Mouse (Mus musculus) embryonic stem cell, embryonic (primary cell): ENCODE data around the gene Nudt8.

ENCODE experiments used
- CTCF ChIA-PET, 4 experiments: fragments of 300-600 bp in 2 of 4; fragments of 350-600 bp in 2 of 4; sonication (Branson Sonifier 250); formaldehyde crosslinking; loops; one replicate each; lab custom pipeline; 2022; ENCODE audit warnings: inconsistent platforms in 2 of 4; lab: Charles Lee
- POLR2A ChIA-PET, 4 experiments: fragments of 300-600 bp in 2 of 4; fragments of 350-600 bp in 2 of 4; sonication (Branson Sonifier 250); formaldehyde crosslinking; loops; one replicate each; lab custom pipeline; 2022; ENCODE audit warnings: antibody characterized with exemption in 4 of 4, inconsistent platforms in 1 of 4; lab: Charles Lee

Nudt8 gene

DNA sequence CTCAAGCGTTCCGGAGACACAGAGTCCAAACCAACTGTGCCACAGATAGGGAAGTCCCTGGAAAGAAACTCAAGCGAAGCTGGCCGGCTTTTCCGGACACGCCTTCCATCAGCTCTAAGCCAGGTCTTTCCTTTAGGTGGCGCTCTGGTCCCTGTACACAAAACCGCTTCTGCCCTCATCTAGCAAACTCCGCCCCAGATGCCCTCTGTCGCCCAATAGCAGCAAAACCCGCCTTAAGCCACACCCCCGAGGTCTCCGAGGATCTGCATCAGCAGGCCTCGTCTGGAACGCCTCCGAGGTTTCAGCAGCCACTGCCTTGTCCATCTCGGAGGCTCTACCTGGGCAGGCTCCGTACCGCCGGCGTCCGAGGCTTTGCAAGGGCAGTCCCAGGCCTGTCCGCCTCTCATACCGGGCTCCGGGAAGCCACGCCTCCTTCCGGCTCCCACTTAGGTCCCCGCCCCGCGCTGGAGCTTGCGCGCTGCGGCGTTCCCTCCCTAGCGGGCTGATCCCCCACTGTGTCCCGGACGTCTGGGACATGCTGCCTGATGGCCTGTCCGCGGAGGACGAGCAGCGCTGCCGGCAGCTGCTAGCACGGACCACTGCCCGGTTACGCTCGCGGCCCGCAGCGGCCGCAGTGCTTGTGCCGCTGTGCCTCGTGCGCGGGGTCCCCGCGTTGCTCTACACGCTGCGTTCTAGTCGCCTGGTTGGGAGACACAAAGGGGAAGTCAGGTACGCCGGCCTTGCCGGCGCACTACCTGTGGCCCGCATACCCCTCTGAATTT lies at the start of gene Nudt8, which contains the start of gene Gm49405:
TSS of gene Nudt8 (plus strand) at position 462 of the 782 bp plus-strand sequence.
TSS of gene Gm49405 (plus strand) at position 508 of the 782 bp plus-strand sequence.
- CTCF ChIA-PET, result interaction anchor here (0.5 to 4.3 kb wide), 79 partner anchors 9 to 992 kb away, joined by 3 to 71 read pairs (median 5); partner anchors contain the start of genes Acy3 (in 4 of the 4), Ndufv1 (in 4 of the 4), Gstp2 (in 2 of the 4) and Aip (in 1 of the 4)
- POLR2A ChIA-PET, result interaction anchor here (0.6 to 9.8 kb wide), 97 partner anchors 8 to 677 kb away, joined by 3 to 137 read pairs (median 4); partner anchors contain the start of genes Acy3 (in 3 of the 4), Gstp2 (in 3 of the 4), Ndufs8 (in 3 of the 4) and Ndufv1 (in 3 of the 4)

DNA sequence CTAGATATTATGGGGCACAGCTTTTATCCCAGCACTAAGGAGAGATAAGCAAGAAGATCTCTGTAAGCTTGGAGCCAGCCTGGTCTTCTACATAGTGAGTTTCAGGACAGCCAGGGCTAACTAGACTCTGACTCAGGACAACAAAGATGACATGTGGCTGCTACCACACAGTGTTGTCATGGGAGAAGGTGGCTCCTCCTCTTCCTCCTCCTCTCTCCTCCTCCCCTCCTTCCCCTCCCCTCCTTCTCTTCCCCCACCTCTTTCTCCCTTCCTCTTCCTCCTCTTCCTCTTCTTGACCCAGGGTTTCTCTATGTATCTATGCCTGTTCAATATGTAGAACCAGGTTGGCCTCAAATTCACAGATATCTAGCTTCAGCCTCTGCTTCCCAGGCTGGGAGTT lies 48.9 kb upstream of the Nudt8 start:
- POLR2A ChIA-PET, result interaction anchor here (0.6 to 1.4 kb wide), 10 partner anchors 19 to 1983 kb away, joined by 3 to 6 read pairs (median 3); partner anchors contain the start of gene Gstp2 (in 1 of the 4)

DNA sequence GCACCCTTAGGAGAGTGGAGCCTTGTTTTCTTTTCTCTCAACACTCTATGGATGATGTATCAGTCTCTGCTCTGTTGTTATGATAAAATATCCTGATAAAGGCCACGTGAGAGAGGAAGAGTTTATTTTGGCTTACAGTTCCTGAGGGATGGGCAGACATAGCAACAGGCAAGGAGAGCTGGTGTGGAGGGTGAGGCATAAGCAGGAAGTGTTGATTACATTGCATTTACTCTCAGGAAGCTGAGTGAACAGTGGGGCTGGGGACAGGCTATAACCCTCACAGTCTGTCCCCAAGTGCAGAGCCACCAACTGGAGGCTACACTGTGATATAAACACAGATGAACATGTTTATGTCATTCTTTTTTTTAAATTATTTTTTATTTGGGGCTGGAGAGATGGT lies 48.3 kb upstream of the Nudt8 start:
- POLR2A ChIA-PET, result interaction anchor here (0.6 to 1.4 kb wide), 10 partner anchors 19 to 1982 kb away, joined by 3 to 6 read pairs (median 3); partner anchors contain the start of gene Gstp2 (in 1 of the 4)
- CTCF ChIA-PET, result interaction anchor here in 3 of 4 experiments (0.5 to 2.8 kb wide), 6 partner anchors 8 to 277 kb away, joined by 3 to 15 read pairs (median 6); partner anchors contain the start of gene Ndufv1 (in 1 of the 3)

More for the DNA sequence above, 48.9 kb upstream of the Nudt8 start:
- CTCF ChIA-PET, result interaction anchor here (0.5 to 2.8 kb wide), 11 partner anchors 8 to 277 kb away, joined by 3 to 15 read pairs (median 6); partner anchors contain the start of gene Ndufv1 (in 1 of the 4)

DNA sequence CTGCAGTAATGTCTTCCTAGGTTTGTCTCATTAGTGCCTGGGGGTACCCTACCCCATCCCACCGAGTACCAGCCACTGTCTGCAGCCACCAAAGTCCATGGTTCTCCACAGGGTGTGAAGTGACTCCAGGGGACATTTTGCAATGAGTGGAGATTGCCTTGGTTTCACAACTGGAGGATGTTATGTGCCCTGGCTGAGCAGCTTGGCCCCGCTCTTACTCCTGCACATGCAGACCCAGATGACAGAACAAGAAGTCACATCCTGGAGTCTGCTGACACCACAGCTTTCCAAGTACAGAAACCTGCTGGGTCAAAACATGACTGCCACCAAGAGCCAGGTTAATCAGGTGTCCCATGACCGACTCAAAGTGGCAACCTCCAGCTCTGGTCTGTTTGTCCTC lies 45.3 kb upstream of the Nudt8 start:
- CTCF ChIA-PET, result interaction anchor here (0.6 to 1.8 kb wide), 10 partner anchors 8 to 384 kb away, joined by 3 to 12 read pairs (median 4); partner anchors contain the start of genes Gm49405 (in 1 of the 4), Nudt8 (in 1 of the 4) and Tbx10 (in 1 of the 4)
- POLR2A ChIA-PET, result interaction anchor here in 3 of 4 experiments (0.6 to 1.4 kb wide), 6 partner anchors 12 to 1655 kb away, joined by 3 to 4 read pairs (median 4); partner anchors contain the start of genes Ndufs8 (in 1 of the 3) and Ndufv1 (in 1 of the 3)

DNA sequence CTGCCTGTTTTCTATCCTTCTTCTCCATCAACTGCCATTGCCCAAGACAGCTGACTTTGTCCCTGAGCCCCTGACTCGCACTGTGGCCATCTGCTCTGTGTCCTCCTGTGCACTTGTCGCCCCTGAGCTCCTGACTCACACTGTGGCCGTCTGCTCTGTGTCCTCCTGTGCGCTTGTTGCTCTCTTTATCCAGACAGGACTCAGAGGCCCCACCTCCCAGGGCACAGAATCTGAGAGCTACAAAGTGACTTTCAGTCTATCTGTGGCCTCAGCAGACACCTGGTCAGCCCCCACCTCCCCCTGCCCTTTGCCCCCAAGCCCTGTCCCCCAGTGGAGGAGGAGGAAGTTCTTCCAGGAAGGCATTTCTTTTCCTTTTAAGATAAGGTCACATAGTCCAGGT lies 44.6 kb upstream of the Nudt8 start:
- POLR2A ChIA-PET, result interaction anchor here in 3 of 4 experiments (0.6 to 1.4 kb wide), 6 partner anchors 9 to 244 kb away, joined by 3 to 7 read pairs (median 4); partner anchors contain the start of genes Gm49405 (in 1 of the 3), Ndufs8 (in 1 of the 3) and Nudt8 (in 1 of the 3)
- CTCF ChIA-PET, result interaction anchor here (0.6 to 1.8 kb wide), 11 partner anchors 9 to 57 kb away, joined by 3 to 9 read pairs (median 4); partner anchors contain the start of genes Gm49405 (in 1 of the 4) and Nudt8 (in 1 of the 4)

DNA sequence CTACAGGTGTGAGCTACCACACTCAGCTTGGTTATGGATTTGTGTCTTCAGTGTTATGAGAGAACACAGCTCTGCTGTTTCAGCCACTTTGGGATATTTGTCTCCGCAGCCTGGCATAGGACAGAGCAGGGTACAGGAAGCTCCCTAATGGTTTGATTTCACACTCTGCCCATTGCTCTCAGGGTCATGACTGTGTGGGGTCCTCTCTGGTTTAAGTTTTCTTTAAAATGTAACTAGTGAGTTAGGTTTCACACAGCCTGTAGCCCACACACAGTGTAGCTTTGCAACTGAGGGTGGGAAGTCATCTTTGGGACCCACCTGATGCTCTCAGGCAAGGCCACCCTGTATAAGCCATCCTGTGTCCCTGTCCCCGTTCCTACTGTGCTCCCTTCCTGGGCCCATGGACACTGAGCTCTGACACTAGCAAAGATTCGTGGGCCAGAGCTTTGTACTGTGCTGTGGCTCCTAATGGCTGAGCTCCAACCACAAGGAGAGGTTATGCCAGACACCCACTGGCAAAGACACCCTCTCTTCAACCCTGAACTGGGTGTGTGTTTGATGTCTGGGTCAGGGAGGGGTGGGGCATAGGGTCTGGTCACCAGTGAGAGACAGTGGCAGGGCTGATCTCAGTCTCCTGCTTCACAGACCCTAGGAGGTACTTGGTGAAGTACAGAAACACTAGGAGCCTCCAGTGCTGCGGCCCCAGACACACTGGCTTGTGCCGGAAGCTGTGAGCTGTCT lies 42.9 kb upstream of the Nudt8 start:
- CTCF ChIA-PET, result interaction anchor here (0.6 to 1.2 kb wide), 5 partner anchors 11 to 161 kb away, joined by 3 to 4 read pairs (median 4); no protein-coding TSS in a partner anchor

DNA sequence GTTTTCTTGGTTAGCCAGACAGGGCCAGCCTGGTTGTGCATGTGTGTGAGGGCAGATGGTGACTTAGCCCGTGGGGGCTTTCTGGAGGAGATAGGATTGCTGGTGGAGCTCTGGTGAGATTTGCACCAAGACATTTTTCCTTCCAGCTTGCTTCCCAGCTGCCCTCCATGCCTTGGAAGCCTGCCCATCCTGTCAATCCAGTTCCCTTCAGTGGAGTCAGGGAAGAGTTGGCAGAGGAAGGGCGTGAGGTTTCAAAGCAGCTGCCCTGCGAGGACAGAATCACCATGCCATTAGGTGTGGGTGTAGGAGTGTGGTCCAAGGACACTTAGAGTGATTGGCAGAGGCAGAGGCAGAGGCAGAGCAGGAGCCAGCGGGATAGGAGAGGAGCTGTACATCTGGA lies 41.9 kb upstream of the Nudt8 start, which contains the start of gene Aldh3b3:
TSS of gene Aldh3b3 (plus strand) at position 176 of the 400 bp plus-strand sequence.
- POLR2A ChIA-PET, result interaction anchor here in 2 of 4 experiments (0.8 to 1.0 kb wide), 2 partner anchors 12 to 14 kb away, joined by 3 to 4 read pairs; partner anchors contain the start of gene Aldh3b2 (in 1 of the 2)
- CTCF ChIA-PET, result interaction anchor here in 3 of 4 experiments (0.6 to 5.6 kb wide), 6 partner anchors 12 to 89 kb away, joined by 3 to 31 read pairs (median 7); no protein-coding TSS in a partner anchor

More for the DNA sequence above, 42.9 kb upstream of the Nudt8 start:
- POLR2A ChIA-PET, result interaction anchor here in 3 of 4 experiments (0.6 to 1.2 kb wide), 3 partner anchors 12 to 35 kb away, joined by 3 read pairs; no protein-coding TSS in a partner anchor

DNA sequence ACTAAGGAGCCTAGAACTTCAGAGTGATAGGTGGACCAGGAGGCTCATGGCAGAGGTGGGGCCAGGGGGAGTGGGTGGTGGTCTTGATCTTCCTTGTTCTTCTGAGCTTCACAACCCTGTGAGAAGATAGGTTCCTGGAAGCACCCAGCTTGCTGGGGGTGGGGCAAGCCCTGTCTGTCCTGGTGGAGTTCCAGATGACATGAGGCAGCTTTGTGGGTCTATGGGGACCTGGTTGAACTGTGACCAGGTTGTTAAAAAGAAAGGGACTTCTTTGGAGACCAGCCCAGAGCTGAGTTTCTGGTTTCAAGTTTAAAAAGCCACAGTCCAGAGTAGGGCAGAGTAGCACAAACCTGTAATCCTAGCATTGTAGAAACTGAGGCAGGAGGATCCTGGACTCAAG lies 41.4 kb upstream of the Nudt8 start:
- ChIA-PET CTCF (interaction anchor here in 2 of 4 experiments (1.1 to 5.6 kb wide), 7 partner anchors 10 to 54 kb away, joined by 3 to 31 read pairs (median 5); partner anchors contain the start of gene Ndufv1 (in 1 of the 2)), POLR2A (interaction anchor here in 3 of 4 experiments (0.8 to 2.4 kb wide), 5 partner anchors 12 to 41 kb away, joined by 3 to 8 read pairs (median 5); partner anchors contain the start of genes Acy3 (in 1 of the 3), Aldh3b2 (in 1 of the 3), Gm49405 (in 1 of the 3) and Nudt8 (in 1 of the 3))

DNA sequence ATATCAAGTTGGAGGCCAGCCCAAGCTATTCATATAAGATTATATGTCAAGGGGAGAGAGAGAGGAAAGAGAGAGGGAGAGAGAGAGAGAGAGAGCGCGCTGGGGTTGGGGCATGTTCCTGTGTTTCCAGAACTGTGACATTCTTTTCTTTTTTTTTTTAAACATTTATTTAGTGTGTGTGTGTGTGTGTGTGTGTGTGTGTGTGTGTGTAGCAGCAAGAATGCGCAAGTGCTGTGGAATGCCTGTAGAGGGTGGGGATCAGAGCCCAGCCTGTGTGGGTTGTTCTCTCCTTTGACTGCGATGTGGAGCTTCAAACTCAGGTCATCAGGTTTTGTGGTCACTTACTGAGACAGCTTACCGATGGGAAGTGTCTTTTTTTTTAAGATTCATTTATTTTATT lies 40.2 kb upstream of the Nudt8 start:
- POLR2A ChIA-PET, result interaction anchor here in 3 of 4 experiments (0.5 to 2.6 kb wide), 18 partner anchors 11 to 384 kb away, joined by 3 to 10 read pairs (median 4); partner anchors contain the start of genes Acy3 (in 2 of the 3), Cdk2ap2 (in 1 of the 3), Doc2g (in 1 of the 3) and Gm49405 (in 1 of the 3)
- CTCF ChIA-PET, result interaction anchor here (0.6 to 5.6 kb wide), 38 partner anchors 8 to 819 kb away, joined by 3 to 31 read pairs (median 4); partner anchors contain the start of genes Ndufv1 (in 3 of the 4), Gm49405 (in 2 of the 4), Nudt8 (in 2 of the 4) and Aldh3b2 (in 1 of the 4)

DNA sequence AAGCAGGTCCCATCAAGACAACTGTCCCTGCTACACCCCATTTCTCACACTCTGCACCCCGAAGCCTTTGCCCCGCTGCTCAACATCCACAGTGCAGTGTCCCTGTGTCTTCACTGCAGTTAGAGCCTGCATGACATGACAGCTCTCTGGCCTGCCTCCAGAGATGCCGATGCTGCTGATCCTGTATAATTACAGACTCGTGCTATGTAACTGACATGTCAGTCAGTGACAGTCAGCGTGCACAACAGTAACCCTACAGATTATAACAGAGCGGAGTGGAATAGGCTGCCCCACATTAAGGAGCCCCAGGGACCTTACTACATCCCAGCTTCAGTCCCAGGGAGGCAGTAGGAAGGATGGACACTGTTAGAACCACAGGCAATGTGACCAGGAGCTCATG lies 38.6 kb upstream of the Nudt8 start:
- CTCF ChIA-PET, result interaction anchor here in 3 of 4 experiments (0.5 to 5.6 kb wide), 17 partner anchors 11 to 601 kb away, joined by 3 to 31 read pairs (median 6); partner anchors contain the start of genes Aldh3b2 (in 2 of the 3), Acy3 (in 1 of the 3) and Ndufv1 (in 1 of the 3)
- POLR2A ChIA-PET, result interaction anchor here in 1 of 4 experiments (2.6 kb wide), 1 partner anchor 85 kb away, joined by 10 read pairs; the partner anchor contains the start of gene Gstp2

DNA sequence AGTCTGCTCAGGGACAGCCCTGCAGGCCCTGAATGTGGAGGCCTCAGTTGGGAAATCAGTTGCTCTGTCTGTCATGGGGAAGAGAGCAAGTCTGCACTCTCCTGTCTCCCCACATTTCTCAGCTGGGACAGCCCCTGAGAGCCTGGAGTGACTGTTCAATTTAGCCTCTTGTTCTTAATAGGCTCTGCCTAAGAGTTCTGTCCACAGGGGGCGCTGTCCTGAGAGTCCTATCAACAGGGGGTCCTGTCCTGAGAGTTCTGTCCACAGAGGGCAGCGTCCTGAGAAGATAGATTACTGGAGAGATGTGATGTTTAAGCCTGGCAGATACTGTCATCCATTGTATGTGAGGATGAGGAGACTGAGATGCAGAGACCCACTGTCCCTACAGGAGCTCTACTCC lies 37.9 kb upstream of the Nudt8 start:
- POLR2A ChIA-PET, result interaction anchor here in 2 of 4 experiments (0.7 to 2.0 kb wide), 3 partner anchors 41 to 145 kb away, joined by 3 to 5 read pairs (median 5); partner anchors contain the start of gene Ndufv1 (in 1 of the 2)
- CTCF ChIA-PET, result interaction anchor here (0.5 to 5.6 kb wide), 30 partner anchors 10 to 602 kb away, joined by 3 to 31 read pairs (median 5); partner anchors contain the start of genes Aldh3b2 (in 2 of the 4), Gm49405 (in 1 of the 4), Ndufv1 (in 1 of the 4) and Nudt8 (in 1 of the 4)

DNA sequence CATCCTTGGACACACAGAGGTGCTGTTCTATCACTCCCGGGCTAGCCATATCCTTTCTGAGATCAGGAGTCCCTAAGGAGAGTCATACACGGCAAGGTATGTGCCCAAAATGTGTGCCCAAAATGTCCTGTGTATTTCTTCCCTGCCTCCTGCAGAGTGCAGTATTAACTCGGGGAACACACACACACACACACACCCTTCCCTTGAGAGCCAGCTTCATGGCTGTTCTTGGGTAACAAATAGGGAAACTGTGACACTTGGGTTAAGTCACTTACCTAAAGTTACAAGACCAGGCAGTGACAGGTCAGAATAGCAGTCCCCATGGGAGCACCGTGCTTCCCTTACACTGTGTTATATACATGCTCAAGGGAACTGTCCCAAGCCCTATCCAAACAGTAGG lies 36.4 kb upstream of the Nudt8 start:
- POLR2A ChIA-PET, result interaction anchor here in 1 of 4 experiments (2.0 kb wide), 1 partner anchor 147 kb away, joined by 5 read pairs; no protein-coding TSS in a partner anchor
- CTCF ChIA-PET, result interaction anchor here in 3 of 4 experiments (0.5 to 5.6 kb wide), 10 partner anchors 12 to 374 kb away, joined by 3 to 31 read pairs (median 6); partner anchors contain the start of gene Ndufv1 (in 1 of the 3)

DNA sequence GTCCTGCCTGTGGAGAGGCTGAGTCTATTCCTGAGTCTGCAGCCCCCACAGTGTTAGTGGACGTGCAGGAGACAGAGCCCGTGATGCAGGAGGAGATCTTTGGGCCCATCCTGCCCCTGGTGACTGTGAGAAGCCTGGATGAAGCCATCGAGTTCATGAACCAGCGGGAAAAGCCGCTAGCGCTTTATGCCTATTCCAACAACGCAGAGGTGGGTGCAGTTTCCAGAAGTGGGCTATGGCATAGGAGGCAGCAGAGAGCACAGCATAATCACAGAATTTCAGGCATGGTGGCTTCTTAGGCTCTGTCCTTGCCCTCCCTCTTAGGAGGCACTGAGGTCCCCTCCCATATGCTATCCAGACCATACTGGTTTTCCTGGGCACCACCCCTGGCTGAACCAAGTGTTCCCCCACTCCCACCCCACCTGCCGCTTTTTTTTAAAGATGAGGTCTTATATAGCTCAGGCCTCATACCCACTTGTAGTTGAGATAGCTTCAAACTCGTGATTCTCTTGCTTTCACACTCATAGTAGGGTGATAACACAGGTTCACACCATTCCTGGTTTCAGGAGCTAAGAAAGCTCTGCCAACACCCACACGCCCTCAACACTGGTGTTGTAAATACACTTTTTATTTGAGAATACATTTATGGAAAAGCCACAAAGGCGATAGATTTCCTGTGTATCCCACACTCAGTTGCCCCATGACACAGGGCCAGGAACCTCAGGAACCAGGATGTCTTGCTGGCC lies 33.9 kb upstream of the Nudt8 start:
- ChIA-PET CTCF (interaction anchor here (0.6 to 1.8 kb wide), 17 partner anchors 10 to 316 kb away, joined by 3 to 7 read pairs (median 4); partner anchors contain the start of genes Ndufs8 (in 1 of the 4) and Ndufv1 (in 1 of the 4)), POLR2A (interaction anchor here (0.5 to 1.5 kb wide), 11 partner anchors 10 to 623 kb away, joined by 3 to 6 read pairs (median 4); partner anchors contain the start of gene Acy3 (in 1 of the 4))

DNA sequence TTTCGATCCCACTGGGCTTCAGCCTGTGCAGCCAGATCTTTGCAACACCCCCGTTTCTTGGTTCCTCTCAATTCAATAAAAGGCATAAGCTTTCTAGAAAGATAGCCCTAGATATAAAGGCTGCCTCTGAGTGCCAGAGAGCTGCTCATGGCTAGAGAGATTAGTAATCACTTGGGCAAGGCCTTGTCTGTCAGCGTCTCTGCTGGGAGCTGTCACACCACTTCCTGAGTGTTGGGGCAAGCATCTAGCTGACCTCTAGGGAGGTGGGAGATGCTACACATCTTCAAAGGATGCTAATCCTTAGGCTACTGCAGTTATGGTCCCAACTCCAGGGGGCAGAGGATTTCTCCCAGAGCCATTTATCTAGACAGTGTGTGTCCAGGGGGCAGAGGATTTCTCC lies 33.1 kb upstream of the Nudt8 start:
- POLR2A ChIA-PET, result interaction anchor here (0.5 to 1.5 kb wide), 11 partner anchors 9 to 622 kb away, joined by 3 to 6 read pairs (median 4); partner anchors contain the start of gene Acy3 (in 1 of the 4)
- CTCF ChIA-PET, result interaction anchor here (0.6 to 1.8 kb wide), 14 partner anchors 9 to 529 kb away, joined by 3 to 7 read pairs (median 4); partner anchors contain the start of genes Ndufs8 (in 1 of the 4) and Ndufv1 (in 1 of the 4)
